Mouse (Mus musculus) right cerebral cortex, postnatal 10 days (tissue): ENCODE data around the gene Bet1.

Experiments used
- DNase-seq, 2 experiments: peaks; one replicate each; pipeline ENCODE4 v3.0.0; 2021; ENCODE audit warnings: low spot score in 2 of 2

Gene Bet1

DNA sequence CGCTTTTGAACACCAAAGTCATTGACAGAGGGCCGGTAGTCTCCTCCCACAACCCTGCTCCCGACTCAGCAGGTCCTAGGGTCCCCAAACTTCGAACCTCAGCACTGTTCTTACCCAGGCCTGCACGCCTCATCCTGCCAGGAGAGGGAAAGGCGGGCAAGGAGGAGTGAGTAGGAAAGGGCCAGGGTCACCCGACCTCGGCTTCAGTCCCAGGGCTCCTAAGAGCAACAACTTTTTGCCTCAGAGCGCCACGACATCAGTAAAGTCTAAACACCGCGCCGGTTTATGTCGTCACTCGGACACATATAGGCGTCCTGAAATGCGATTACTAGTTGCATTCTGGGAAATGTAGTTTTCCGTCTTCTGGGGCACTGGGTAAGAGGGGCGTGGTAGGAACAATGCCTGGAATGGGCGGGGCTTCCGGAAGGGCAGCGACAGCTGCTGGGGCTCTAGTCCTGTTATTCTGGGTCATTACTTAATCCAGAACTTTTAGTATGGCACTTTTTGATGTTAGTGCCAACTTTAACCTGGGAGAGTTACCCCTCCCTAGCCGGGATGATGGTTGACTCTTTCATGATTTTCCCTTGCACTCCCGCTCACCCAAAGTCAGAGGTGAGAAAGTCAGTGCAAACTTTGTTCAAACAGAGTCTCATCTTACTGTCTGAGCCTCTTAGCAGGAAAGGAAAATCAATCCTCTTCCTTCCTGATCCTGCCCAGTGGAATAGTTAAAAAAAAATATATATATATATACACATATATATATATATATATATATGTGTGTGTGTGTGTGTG is at the start of gene Bet1:
Bet1 (minus strand) TSS at position 310 of the 792 bp plus-strand sequence.
- peak; percentile 90 to 95 for DNase-seq

DNA sequence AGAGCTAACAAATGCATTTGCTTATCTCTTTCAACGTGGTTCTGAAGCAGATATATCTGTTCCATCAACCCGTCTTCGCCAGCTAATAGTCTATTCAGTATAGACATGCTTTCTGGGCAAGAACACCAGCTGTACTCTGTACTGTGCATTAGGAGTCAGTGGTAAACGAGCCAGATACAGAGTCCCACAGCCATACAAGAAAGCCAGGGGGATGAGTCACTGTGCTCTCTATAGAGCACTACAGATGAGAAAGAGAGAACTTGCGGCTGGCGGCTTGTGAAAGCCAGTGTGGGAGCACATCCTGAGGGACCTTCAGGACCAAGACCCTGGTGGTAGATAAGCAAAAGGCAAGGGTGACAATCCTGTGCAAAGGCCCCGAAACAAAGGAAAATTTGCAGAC is 45.5 kb upstream of the Bet1 start:
- no peak for DNase-seq

DNA sequence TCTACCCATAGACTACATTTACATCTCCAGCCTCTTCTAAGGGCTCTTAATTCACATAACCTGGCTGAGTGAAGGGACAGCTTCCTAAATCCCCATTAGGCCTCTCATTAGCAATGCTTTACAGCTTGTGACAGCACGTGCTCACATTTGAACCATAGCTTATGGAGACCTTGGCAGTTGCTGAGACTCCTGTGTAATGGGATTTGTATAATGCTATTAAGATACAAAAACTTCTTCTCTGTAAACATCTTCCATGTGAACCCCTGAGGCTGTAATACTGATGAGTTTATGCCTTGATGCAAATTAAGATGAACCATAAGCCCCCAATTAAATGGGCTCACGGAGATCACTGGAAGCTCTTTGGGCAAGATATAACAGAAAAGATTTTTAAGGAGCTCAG is 44.4 kb upstream of the Bet1 start:
- DNase-seq = no peak

DNA sequence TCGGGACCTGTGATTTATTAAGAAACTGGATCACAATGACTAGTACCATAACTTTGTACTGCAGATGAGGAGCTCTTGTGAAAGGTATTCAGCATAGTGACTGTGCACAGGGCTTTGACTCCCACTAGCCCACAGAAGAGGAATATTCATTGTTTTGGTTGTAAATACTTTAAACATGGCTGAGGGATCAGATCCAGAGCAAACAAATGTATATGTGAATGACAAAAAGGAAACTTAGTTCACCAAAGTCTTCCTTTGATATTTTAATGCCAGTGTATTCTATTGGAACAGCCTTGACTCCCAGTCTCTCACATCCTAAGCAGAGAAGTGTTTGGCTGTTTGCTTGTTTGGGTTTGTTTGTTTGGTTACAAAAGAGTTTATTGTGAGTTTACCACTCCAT is 31.8 kb upstream of the Bet1 start:
- no peak for DNase-seq

DNA sequence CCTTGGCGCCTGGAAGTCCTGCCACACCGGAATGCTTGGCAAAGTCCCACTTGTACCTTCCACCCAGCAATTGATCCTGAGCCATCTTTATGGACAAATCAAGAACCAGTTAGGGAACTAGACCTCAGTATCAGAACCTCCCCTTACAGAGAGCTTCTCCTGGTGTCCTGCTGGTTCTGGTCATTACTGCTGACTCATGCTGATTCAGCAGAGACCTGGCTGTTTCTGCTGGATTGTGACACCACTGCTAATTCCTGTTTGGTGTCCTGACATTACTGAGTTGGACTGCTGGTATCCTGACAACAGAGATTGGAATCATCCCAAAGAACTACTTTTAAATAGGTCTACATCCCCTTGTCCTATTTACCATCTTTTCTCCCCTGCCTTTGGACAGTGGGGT is 3.7 kb upstream of the Bet1 start:
- no peak for DNase-seq

DNA sequence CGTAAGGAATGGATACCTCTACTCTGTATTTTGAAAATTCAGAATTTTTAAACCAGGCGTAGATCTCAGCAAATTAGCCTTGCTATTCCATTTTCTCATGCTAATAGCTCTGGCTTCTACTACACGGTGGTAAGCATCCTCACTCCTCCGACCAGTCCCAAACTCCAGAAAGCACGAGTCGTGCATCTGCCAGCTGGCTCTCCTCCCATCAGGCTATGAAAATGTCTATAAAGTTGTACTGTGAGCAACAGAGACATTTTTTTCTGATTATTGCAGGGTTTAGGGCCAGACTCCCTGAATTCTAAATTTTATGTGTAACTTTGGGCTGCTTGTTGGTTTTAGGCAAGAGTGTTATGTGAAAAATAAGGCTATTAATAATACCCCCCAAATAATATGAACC is 14.5 kb downstream of the Bet1 start:
- no peak for DNase-seq

DNA sequence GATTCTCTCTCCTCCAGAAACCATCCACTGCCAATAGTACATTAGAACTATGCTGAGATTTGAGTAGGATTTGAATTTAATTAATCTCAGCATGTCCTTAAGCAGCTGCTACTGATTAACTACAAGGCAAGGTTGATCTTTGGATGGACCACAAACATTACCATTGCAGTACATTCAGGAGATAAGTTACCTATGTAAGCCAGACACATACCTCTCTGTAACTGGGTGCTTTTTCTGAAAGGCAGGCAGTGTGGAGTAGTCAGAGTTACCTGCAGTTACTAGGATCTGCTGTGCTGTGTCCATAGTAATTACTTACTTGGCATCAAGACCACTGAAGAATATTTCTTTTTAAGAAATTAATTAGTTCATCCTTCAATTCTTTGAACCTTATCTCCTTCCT is 17.1 kb downstream of the Bet1 start:
- no peak for DNase-seq

DNA sequence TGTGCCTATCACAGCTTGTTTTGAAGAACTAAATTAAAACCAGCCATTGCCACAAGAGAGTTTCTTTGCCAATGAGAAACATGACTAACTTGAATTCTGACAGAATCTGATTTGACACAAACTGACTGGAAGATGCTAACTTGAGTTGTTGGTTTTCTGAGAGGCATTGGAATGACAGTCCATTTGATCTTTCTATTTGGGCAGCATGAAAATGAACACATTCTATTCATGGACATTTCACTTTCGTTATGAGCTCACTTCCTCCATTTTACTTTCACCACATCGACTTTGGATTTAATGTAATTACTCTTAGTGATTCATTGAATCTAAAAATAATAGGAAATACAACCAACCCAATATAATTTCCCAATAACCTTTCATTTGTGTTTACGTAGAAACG is 32.4 kb downstream of the Bet1 start:
- no peak for DNase-seq

DNA sequence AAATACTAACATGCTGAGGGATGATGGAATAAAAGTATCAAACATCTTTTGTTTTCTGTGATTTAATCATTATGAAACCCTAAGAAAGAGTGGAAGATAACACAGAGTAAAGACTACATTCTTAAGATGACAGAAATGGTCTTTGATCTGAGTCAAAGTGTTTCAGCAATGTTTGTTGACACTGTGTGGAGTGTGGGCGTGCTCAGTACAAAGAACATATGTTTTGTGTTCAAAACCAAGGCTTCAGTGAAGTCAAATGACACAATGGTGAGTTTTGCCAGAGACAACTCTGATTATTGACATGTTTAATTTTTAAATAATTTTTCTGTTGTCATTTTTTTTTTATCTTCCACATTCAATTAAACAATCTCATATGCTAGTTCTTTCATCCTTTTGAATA is 33.9 kb downstream of the Bet1 start:
- DNase-seq = no peak

DNA sequence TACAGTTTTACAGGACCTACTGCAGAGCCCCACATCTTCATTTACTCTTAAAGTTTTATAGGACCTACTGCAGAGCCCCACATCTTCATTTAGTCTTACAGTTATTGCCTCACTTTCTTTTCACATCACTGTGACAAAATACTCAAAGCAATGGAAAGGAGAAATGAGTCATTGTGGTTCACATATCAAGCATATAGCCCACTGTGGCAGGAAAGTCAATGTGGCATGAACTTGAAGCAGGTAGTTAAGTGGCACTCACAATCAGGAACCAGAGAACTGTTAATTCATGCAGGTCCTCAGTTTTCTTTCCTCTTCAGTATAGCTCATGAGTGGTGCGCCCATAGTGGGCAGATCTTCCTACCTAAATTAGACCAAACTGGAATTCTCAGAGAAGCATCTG is 39.6 kb downstream of the Bet1 start:
- DNase-seq = no peak

DNA sequence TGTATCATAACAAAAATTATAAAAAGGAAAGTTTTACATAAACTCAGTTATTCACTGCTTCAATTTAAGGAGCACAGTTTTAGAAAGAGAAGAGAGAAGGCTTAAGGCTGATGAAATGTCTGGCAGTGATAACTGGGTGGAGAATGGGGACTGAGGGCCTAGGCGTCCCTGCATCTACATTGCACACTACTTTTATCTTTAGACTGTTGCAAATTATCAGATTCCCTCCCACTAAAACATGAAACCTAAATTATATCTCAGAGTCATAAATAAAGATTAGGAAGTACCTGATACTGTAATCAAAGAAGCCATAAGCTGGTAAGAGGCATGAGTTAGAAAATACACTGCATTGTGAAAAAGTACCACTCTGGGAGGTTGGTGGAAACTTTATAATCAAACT is 45.0 kb downstream of the Bet1 start:
- no peak for DNase-seq

DNA sequence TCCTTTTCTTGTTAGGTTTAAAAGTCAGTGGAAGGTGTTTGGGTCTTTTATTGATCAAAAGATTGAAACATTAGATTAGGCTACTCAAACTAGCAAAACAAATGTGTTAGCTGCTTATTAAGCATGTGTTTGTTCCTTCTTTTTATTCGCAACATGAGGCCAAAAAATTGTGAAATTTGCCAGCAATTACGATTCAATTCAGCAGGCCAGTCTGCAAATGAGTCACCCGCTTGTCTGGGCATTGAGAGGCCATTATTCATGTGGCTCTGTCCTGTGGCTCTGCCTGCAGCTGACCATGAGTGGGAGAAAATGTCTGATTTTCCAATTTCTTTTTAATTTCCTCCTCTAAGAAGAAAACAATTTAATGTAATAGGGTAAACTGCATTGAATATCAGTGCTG is 55.8 kb downstream of the Bet1 start:
- DNase-seq = no peak
